Mouse (Mus musculus): ENCODE measurements around the gene Wdr86. TPM values are rescaled to one million over a fixed set of nuclear protein-coding genes. Genes with fewer than 3 reads are reported as not detected.

Gene Wdr86
- total and polyA plus RNA-seq, 2 experiments from 2014 or later, result 6.7 to 16.5 TPM

DNA sequence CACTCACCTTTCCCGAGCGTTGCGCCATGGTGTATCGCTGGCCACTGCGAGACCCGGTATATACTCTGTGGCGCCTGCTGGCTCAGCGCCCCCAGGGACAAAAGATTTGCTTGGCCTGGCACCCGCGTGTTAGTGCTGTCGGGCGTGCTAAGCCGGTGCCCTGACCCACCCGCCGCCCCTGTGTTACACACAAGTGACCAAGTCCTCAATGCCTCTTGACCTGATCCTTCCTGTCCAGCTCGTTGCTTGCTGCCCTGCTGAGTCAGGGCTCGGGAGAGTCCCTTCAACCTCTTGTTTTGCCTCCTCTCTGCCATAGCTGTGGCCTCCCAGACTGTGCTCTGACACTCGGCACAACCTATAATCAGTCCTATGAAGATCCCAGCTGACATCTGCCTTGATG, 27.3 kb upstream of the Wdr86 start, which contains the start of gene Crygn:
Gene Crygn (minus strand): TSS at position 193 of the 400 bp plus-strand sequence.
- Histone ChIP-seq H3K36me3 (ENCODE audit: insufficient read depth, low read length) (no peaks in the 10 kb centered on the region), H3K4me2 (ENCODE audit: low read depth, low read length, poor library complexity, severe bottlenecking) (no peak within 1 kb of the TSS), H3K27ac (ENCODE audit: low read depth, low read length) (no peak within 1 kb of the TSS), H3K9me3 (ENCODE audit: low read length) (no peaks in the 10 kb centered on the region), H3K9ac (replicated peaks; ENCODE audit: low read length, poor library complexity, severe bottlenecking) (no peak within 1 kb of the TSS), H3K27me3 (ENCODE audit: insufficient read depth, low read length) (no peaks in the 10 kb centered on the region), H3K4me1 (ENCODE audit: insufficient read depth, low read length) (no peaks in the 10 kb centered on the region), H3K4me3 (ENCODE audit: low read depth, low read length) (no peak within 1 kb of the TSS)
- DNase-seq (ENCODE audit: low spot score), result no peak
- no peak for TF ChIP-seq CTCF (IDR thresholded peaks at IDR 0.05)
- WGBS, result 28% methylated on average over 18 of the region's 18 CpGs
- ATAC-seq (ENCODE audit: low FRiP score), result no peak

DNA sequence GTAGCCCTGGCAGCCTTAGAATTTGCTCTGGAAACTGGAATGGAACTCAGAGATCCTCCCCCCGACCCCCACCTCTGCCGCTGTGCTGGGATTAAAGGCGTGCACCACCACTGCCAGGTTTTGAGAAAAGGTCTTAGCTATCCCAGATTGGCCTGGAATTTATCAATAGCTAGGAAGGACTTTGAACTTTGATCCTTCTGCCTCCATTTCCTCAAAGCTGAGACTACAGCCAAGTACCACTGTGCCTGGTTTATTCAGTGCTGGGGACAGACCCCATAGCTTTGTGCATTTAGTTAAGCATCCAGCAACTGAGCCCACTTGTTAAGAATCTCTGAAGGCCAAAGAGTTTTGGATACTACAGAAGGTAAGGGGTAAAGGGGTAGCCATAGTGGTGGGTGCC, 26.4 kb upstream of the Wdr86 start:
- 49% methylated on average over 3 of the region's 3 CpGs for WGBS
- peaks cover 1% of the 10 kb centered on the region; the same call in 1 of the 2 replicates for H3K4me1 ChIP-seq (ENCODE audit: insufficient read depth, low read length)
- ATAC-seq (ENCODE audit: low FRiP score), result no peak
- H3K9me3 ChIP-seq (ENCODE audit: low read length), result no peaks in the 10 kb centered on the region
- H3K36me3 ChIP-seq (ENCODE audit: insufficient read depth, low read length), result no peaks in the 10 kb centered on the region
- no peaks in the 10 kb centered on the region for H3K27me3 ChIP-seq (ENCODE audit: insufficient read depth, low read length)
- no peak overlapping the region for H3K27ac ChIP-seq (ENCODE audit: low read depth, low read length)
- no peak overlapping the region for H3K4me2 ChIP-seq (ENCODE audit: low read depth, low read length, poor library complexity, severe bottlenecking)
- H3K9ac ChIP-seq (replicated peaks; ENCODE audit: low read length, poor library complexity, severe bottlenecking), result no peak overlapping the region
- no peak overlapping the region for H3K4me3 ChIP-seq (ENCODE audit: low read depth, low read length)
- no peak for DNase-seq (ENCODE audit: low spot score)
- TF ChIP-seq CTCF (IDR thresholded peaks at IDR 0.05), result no peak

DNA sequence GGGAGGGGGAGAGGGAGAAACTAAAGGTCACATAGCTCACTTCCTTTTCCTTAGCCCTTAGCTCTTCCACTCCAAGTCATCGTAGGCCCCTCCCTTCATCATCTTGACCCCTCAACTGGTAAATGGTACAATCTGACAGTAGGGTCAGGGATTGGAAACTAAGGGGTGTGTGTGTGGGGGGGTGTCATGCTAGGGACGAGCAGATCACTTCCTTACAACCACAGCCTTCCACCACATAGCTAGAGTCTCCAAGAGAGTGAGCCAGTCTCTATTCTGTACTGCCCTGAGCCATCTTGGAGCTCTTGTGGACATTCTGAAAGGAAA, 21.6 kb upstream of the Wdr86 start:
- no peak overlapping the region for H3K4me3 ChIP-seq (ENCODE audit: low read depth, low read length)
- no peak for TF ChIP-seq CTCF (IDR thresholded peaks at IDR 0.05)
- H3K4me1 ChIP-seq (ENCODE audit: insufficient read depth, low read length), result peaks cover 16% of the 10 kb centered on the region
- ATAC-seq (ENCODE audit: low FRiP score) (no peak), DNase-seq (ENCODE audit: low spot score) (no peak)
- H3K4me2 ChIP-seq (ENCODE audit: low read depth, low read length, poor library complexity, severe bottlenecking), result peak overlapping the region; percentile 89
- 14% methylated on average over 2 of the region's 2 CpGs for WGBS
- H3K27me3 ChIP-seq (ENCODE audit: insufficient read depth, low read length), result no peaks in the 10 kb centered on the region
- H3K36me3 ChIP-seq (ENCODE audit: insufficient read depth, low read length), result no peaks in the 10 kb centered on the region
- no peak overlapping the region for H3K9ac ChIP-seq (replicated peaks; ENCODE audit: low read length, poor library complexity, severe bottlenecking)
- no peaks in the 10 kb centered on the region for H3K9me3 ChIP-seq (ENCODE audit: low read length)
- peak overlapping the region; percentile 79 for H3K27ac ChIP-seq (ENCODE audit: low read depth, low read length)

DNA sequence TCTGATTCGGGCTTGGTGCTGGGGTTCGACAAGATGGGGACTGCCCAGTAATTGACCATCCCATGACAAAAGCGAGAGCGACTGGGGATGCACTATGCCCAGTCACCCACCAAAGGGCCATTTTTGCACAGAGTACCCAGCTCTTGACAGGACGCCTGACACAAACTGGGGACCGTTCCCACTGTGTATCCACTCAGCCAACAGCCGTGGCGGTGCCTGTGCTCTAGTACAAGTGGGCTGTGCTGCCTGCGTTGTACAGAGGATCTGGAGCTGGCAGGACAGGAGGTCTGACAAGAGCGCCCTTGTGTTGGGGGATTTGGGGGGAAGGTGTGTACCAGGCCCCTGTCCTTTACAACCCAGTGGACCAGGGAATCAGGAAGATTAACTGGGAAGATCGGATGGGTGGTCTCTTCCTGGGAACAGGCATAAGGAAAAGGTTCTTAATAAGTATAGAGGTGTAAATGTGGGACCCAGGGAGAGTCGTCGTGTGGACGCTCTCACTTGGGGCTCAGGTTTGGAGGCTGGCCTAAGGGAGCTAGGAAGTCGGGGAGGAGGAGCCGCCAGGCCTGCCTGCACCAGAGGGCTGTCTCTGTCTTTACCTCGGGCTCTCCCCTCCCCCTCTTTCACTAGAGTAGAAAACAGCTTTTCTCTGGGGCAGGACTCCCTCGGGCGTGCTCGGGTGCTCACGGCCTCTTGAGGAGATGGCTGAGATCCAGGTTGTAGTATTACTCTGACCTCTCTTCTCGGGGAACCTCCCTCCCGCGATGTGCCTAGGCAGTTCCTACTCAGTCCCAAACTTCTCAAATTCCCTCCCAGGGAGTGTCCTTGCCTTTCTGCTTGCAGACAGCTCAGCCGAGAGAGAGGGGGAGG, 21.0 kb upstream of the Wdr86 start:
- peak overlapping the region; percentile 73 for H3K9ac ChIP-seq (replicated peaks; ENCODE audit: low read length, poor library complexity, severe bottlenecking)
- TF ChIP-seq CTCF (IDR thresholded peaks at IDR 0.05), result no peak
- peak overlapping the region; percentile 89 for H3K4me2 ChIP-seq (ENCODE audit: low read depth, low read length, poor library complexity, severe bottlenecking)
- H3K9me3 ChIP-seq (ENCODE audit: low read length), result no peaks in the 10 kb centered on the region
- H3K36me3 ChIP-seq (ENCODE audit: insufficient read depth, low read length), result no peaks in the 10 kb centered on the region
- H3K27me3 ChIP-seq (ENCODE audit: insufficient read depth, low read length), result no peaks in the 10 kb centered on the region
- H3K4me1 ChIP-seq (ENCODE audit: insufficient read depth, low read length), result peaks cover 16% of the 10 kb centered on the region
- peak overlapping the region; percentile 46 for H3K4me3 ChIP-seq (ENCODE audit: low read depth, low read length)
- ATAC-seq (ENCODE audit: low FRiP score) (peak; percentile 50), DNase-seq (ENCODE audit: low spot score) (peak; percentile 64)
- H3K27ac ChIP-seq (ENCODE audit: low read depth, low read length), result peak overlapping the region; percentile 79
- 2% methylated on average over 25 of the region's 25 CpGs for WGBS

DNA sequence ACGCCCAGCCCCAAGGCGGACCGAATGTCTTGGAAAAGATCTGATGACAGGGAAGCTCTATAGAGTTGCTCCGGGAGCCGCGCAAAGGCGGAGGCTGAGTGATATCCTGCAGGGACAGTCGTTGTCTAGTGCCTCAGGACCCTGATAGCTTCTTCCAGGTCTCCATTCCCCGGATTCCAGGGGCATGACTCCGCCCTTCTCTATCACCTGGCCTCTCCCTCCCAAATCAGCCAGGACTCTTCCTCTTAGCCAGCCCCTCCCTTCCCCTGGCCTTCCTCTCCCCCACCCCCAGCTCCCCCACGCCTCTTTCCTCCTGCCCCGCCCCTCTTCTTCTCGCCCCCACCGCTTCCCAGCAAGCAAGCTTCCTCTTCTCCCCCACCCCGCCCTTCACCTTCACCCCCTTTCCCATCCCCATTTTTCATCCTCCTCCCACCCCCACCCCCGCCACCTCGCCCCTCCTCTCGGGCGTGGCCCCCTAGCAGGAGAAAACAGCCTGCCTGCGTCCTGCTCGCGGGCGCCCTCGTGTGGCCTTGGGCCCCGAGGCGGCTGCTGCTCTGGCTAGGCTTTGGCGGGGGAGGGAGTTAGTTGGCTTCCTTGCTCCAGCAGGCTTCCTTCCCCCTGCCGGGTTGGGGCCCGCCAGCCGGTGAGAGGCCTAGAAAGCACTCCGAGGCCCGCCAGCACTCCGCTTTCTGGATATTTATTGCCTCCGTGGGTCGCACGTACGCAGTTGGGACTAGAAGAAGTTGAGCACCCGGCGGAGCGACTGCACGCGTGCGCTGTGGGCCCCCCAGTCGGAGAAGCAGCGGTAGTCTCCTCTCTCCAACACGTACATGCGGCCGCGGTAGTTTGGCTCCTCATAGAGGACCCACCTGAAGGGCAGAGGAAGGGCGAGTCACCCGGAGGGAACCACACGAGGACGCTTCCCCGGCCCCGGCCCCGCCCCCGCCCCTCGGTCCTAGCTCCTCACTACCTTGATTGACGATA, 20.1 kb upstream of the Wdr86 start:
- no peaks in the 10 kb centered on the region for H3K36me3 ChIP-seq (ENCODE audit: insufficient read depth, low read length)
- WGBS, result under 1% methylated on average over 56 of the region's 59 CpGs

More for the DNA sequence above, 20.1 kb upstream of the Wdr86 start:
- peak overlapping the region; percentile 79 for H3K27ac ChIP-seq (ENCODE audit: low read depth, low read length)
- H3K9ac ChIP-seq (replicated peaks; ENCODE audit: low read length, poor library complexity, severe bottlenecking), result peak overlapping the region; percentile 73
- peak; percentile 84 for TF ChIP-seq CTCF (IDR thresholded peaks at IDR 0.05)
- peak; percentile 95 for DNase-seq (ENCODE audit: low spot score)
- H3K4me3 ChIP-seq (ENCODE audit: low read depth, low read length), result peak overlapping the region; percentile 46
- H3K27me3 ChIP-seq (ENCODE audit: insufficient read depth, low read length), result no peaks in the 10 kb centered on the region
- H3K4me2 ChIP-seq (ENCODE audit: low read depth, low read length, poor library complexity, severe bottlenecking), result peak overlapping the region; percentile 89
- ATAC-seq (ENCODE audit: low FRiP score), result peak; percentile 87
- no peaks in the 10 kb centered on the region for H3K9me3 ChIP-seq (ENCODE audit: low read length)
- H3K4me1 ChIP-seq (ENCODE audit: insufficient read depth, low read length), result peaks cover 16% of the 10 kb centered on the region

Data from midbrain, postnatal 0 days (tissue).